Mouse (Mus musculus) heart, adult 2 months (tissue): ENCODE results near the gene Dgkg.

Experiments
- CTCF ChIP-seq: fragments of 200-600 bp; IDR thresholded peaks from 2 replicates; pipeline ENCODE4 v1.8.1; 2022; ENCODE audit warnings: antibody characterized with exemption, mild to moderate bottlenecking, moderate library complexity
- POLR2A ChIP-seq: fragments of 200-500 bp; IDR thresholded peaks from 2 replicates; pipeline ENCODE4 v1.6.1; 2011; ENCODE audit warnings: mild to moderate bottlenecking, low read depth, low read length, control low read depth; ENCODE audit not compliant: insufficient read depth

DNA sequence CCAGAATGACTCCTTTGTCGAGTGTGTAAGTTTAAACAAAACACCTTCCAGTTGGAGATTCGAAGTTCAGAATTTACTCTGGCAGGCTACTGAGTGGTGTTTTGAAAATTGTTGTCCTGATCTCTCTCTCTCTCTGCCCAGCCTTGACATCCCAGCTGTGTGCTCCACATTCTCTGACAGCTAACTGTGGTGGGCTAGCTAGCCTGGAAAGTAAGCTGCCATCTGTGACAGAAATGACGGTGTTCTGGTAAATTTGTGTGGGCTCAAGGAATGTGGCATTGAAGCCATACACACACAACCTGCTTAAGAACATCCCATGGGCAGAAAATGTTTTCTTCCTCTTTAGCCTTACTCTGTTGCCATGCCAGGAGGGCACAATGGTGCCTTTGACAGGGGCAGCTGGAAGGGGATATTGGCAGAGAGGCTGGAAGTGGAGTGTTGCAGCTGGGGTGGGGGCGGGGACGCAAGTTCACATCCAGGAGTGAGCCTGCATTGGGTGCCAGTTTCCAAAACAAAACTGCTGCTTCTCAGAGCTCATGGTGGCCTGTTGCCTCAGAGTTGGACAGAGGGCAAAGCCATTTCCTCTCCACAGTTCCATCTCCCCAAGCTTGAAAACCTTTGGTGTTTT lies 148.0 kb downstream of the Dgkg start:
- TF ChIP-seq CTCF (no peak), POLR2A (no peak)
